Mouse (Mus musculus) E14TG2a.4 (cell line): ENCODE data around the gene Lyrm1.
A peak's percentile ranks its signal among the peaks of the same experiment; 100 is the strongest.

Source experiments
- H3K27me3 ChIP-seq: 2 replicates; pipeline ENCODE4 v1.6.1; 2014; ENCODE audit warnings: low read length, control low read depth; ENCODE audit not compliant: insufficient read depth
- H3K36me3 ChIP-seq: 2 replicates; pipeline ENCODE4 v1.6.1; 2014; ENCODE audit warnings: low read length, control low read depth; ENCODE audit not compliant: insufficient read depth
- H3K4me1 ChIP-seq: replicated peaks from 2 replicates; pipeline ENCODE4 v1.6.1; 2014; ENCODE audit warnings: low read depth, low read length, control low read depth
- H3K4me3 ChIP-seq: replicated peaks from 2 replicates; pipeline ENCODE4 v1.5.1; 2014; ENCODE audit warnings: mild to moderate bottlenecking, low read length
- H3K9me3 ChIP-seq: 2 replicates; pipeline ENCODE4 v1.6.1; 2014; ENCODE audit warnings: low read length, control low read depth
- CTCF ChIP-seq: conservative IDR thresholded peaks from 2 replicates; pipeline ENCODE4 v1.5.1; 2014; ENCODE audit warnings: low read length
- NANOG ChIP-seq: IDR thresholded peaks from 2 replicates; pipeline ENCODE4 v1.6.1; 2014; ENCODE audit warnings: borderline replicate concordance, low read length, mixed read lengths
- POU5F1 ChIP-seq: IDR thresholded peaks from 2 replicates; pipeline ENCODE4 v1.6.1; 2014; ENCODE audit warnings: low read length, borderline replicate concordance

The Lyrm1 gene

DNA sequence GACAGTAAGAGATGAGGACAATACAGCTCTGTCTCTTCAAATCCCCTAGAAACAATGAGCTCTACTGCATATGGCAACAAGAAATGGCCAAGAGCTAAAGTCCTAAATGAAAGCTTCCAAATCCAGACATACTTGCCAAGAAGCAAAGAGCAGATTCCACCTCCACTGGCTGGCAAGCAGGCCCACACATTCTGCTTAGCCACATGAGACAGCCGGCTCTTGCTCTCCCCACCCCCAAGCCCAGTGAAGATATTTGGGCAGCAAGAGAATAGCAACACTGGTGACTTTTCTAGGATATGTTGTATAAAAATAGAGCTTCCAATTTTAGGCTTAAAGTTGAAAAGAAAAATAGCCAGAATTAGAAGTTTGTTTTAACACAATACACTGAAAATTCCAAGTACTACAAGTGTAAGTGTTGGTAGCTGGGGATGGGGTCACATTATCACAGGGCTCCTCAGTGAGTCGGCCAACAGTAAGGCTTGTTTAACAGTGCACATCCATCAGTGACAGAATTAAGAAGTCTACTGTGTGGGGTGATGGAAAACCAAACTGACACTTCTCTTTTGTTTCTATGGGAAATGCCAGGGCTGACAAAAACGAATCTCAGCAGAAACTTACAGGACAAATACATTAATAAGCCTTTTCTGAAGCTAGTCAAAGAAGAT lies 19.8 kb upstream of the Lyrm1 start:
- Histone ChIP-seq H3K9me3 (no peaks in the 10 kb centered on the region), H3K4me3 (no peak overlapping the region), H3K27me3 (no peaks in the 10 kb centered on the region), H3K36me3 (peaks cover 49% of the 10 kb centered on the region), H3K4me1 (peaks cover 17% of the 10 kb centered on the region)
- TF ChIP-seq CTCF (no peak), NANOG (no peak)

DNA sequence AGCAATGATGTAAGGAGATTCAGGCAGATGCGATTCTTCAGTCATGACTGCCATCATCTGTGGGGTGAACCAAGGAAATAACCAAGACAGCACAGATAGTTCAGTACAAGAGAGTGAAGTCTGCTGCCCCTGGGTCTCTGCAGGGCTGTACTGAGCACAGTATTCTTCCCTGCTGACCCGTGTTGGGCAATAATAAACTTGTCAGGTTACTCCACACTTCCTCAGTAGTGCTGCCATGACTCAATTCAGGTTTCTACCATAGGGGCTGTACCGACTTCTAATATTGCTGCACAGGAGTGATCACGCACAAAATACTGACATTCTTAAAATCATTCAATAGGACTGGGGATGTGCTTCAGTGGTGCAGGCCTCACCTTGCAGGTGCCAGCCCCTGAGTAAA lies 16.5 kb upstream of the Lyrm1 start:
- TF ChIP-seq NANOG (no peak), CTCF (no peak), POU5F1 (no peak)
- peaks cover 7% of the 10 kb centered on the region; the same call in 1 of the 2 replicates for H3K4me1 ChIP-seq
- peaks cover 41% of the 10 kb centered on the region for H3K36me3 ChIP-seq
- no peaks in the 10 kb centered on the region for H3K27me3 ChIP-seq
- H3K9me3 ChIP-seq: no peaks in the 10 kb centered on the region
- no peak overlapping the region for H3K4me3 ChIP-seq

DNA sequence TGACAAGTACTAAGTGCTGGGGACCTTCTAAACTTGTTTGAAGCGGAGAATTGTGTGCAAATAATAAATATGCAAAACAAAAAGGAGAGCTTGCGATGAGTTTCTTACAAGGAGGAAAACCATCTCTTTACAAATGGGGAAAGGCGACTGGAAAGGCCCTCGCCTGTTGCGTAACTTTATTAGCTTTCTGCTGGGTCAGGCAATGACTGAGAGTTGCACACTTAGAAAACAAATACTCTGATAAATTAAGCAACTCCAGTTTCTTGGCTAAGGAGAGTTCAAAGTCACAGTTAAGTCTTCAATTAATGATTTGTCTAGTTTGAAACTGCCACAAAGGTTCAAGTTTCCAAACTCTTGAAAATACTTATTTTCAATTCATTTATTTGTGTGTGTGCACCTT lies 15.3 kb upstream of the Lyrm1 start:
- no peak overlapping the region for H3K4me3 ChIP-seq
- H3K36me3 ChIP-seq: peaks cover 33% of the 10 kb centered on the region
- no peaks in the 10 kb centered on the region for H3K27me3 ChIP-seq
- TF ChIP-seq POU5F1: no peak
- TF ChIP-seq CTCF: no peak
- no peak for TF ChIP-seq NANOG
- H3K9me3 ChIP-seq: no peaks in the 10 kb centered on the region
- H3K4me1 ChIP-seq: 0 out of 2 replicates have a peak, but pooled peaks cover 8% of the 10 kb centered on the region

DNA sequence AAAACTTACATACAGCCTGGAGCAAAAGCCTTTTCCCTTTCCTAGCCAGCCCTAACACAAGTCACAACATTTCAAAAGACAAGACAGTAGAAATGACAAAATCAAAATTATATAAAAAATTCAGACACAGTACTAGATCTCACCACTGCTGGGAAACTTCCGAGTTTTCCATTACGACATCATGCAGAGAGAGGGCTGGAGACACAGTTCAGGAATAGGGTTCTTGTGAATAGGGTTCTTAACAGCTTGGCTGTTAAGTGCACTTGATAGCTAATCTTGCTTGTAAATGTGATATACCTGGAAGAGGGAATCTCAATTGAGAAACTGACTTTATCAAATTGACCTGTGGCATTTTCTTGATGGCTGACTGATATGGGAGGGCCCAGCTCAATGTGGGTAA lies 14.4 kb upstream of the Lyrm1 start:
- no peak overlapping the region for H3K4me3 ChIP-seq
- H3K9me3 ChIP-seq: no peaks in the 10 kb centered on the region
- 0 out of 2 replicates have a peak, but pooled peaks cover 8% of the 10 kb centered on the region for H3K4me1 ChIP-seq
- no peaks in the 10 kb centered on the region for H3K27me3 ChIP-seq
- TF ChIP-seq NANOG (no peak), CTCF (no peak), POU5F1 (no peak)
- H3K36me3 ChIP-seq: peaks cover 28% of the 10 kb centered on the region

DNA sequence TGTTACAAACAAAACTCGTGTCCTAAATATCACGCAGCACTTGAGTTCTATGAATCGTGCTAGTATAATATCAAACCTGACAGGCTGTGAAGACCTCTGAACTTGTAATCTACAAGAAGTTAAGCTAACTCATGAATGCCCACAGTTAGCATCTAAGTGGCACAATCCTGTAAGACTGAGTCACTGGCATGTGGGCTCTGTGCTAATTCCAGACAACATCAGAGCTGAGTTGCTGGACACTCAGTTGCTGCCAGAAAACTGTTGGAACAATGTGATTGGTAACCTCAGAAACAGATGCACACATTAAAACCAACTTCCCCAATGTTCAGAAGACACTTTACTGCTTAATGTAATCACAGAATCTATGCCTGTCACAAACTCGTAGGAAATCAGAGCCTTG lies 7.8 kb upstream of the Lyrm1 start:
- Histone ChIP-seq H3K27me3 (no peaks in the 10 kb centered on the region), H3K36me3 (peaks cover 7% of the 10 kb centered on the region), H3K4me3 (no peak overlapping the region), H3K4me1 (peaks cover 36% of the 10 kb centered on the region), H3K9me3 (no peaks in the 10 kb centered on the region)
- no peak for TF ChIP-seq NANOG
- TF ChIP-seq CTCF: no peak
- no peak for TF ChIP-seq POU5F1

DNA sequence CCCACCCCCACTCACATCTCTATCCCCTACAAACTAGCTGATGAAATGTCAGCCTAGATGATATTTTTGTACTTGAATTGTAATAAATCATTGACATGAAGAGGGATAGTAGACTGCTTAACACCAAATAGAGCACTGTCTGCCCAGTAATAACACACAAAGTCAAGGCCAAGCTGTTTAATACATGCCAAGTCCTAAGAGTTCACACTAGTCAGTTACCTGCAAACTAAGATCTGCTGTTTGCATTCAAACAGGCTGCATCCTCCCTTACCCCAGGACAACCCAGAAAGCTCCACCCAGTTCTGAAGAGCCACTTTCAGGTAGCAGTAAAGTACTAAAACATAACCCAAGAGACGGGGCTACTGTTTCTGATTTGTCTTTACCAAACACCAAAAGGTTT lies 3.5 kb upstream of the Lyrm1 start:
- Histone ChIP-seq H3K27me3 (no peaks in the 10 kb centered on the region), H3K4me1 (peaks cover 62% of the 10 kb centered on the region), H3K36me3 (peaks cover 6% of the 10 kb centered on the region), H3K4me3 (no peak overlapping the region), H3K9me3 (no peaks in the 10 kb centered on the region)
- TF ChIP-seq CTCF: no peak

DNA sequence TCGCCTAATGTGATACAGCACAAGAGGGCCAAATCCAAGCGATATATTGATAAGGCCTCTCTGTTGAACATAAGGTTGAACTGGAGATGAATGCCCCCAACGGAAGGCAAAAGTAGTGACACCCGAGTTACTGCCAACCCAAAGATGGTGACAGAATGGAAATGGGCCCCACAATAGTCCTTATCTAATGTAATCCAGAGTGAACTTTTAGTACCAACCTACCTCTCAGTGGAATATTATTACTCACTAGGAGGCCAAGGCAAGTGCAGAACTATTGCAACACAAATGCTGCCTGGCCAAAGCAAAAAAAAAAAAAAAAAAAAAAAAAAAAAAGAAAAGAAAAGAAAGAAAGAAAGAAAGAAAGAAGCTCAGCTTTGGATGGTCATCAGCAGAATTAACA lies 2.9 kb upstream of the Lyrm1 start:
- Histone ChIP-seq H3K27me3 (no peaks in the 10 kb centered on the region), H3K4me1 (peaks cover 67% of the 10 kb centered on the region), H3K9me3 (no peaks in the 10 kb centered on the region), H3K36me3 (peaks cover under 1% of the 10 kb centered on the region; the same call in 1 of the 2 replicates), H3K4me3 (no peak overlapping the region)
- TF ChIP-seq CTCF: no peak
- no peak for TF ChIP-seq NANOG
- no peak for TF ChIP-seq POU5F1

DNA sequence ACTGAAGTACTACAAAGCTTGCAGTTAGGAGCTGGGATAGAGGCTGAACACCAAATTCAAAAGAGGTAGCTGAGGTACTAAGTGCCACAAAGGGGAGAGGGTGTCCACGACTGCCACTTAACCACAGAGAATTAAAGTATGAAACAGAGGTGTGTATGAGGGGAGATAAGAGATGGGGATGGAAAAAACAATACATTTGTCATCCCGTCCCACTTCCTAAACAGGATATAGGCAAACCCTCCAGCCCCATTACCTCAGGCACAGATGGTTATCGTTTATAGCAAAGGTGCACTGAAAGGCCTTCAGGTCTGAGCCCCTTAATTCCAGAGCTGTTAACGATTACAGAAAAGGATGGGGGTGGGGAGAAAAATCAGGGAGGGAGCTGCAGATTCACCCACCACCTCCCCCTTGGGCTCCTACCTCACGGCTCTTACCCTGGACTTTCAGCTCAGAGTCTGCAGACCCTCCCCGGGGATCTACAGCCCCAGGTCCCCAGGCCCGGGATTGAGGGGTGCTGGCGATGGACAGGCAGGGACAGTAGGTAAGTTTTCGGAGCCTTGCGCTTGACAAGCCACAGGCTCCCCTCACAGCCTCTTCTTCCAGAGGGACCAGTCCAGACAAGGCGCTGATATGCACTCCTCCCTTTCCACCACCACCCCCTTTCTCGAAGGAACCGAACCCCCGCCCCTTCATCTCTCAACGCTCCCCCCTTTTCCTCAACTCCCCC lies 680 bp upstream of the Lyrm1 start:
- Histone ChIP-seq H3K4me3 (peak overlapping the region; percentile 94), H3K4me1 (peaks cover 86% of the 10 kb centered on the region), H3K9me3 (no peaks in the 10 kb centered on the region), H3K36me3 (no peaks in the 10 kb centered on the region), H3K27me3 (no peaks in the 10 kb centered on the region)
- no peak for TF ChIP-seq CTCF
- no peak for TF ChIP-seq POU5F1
- no peak for TF ChIP-seq NANOG

DNA sequence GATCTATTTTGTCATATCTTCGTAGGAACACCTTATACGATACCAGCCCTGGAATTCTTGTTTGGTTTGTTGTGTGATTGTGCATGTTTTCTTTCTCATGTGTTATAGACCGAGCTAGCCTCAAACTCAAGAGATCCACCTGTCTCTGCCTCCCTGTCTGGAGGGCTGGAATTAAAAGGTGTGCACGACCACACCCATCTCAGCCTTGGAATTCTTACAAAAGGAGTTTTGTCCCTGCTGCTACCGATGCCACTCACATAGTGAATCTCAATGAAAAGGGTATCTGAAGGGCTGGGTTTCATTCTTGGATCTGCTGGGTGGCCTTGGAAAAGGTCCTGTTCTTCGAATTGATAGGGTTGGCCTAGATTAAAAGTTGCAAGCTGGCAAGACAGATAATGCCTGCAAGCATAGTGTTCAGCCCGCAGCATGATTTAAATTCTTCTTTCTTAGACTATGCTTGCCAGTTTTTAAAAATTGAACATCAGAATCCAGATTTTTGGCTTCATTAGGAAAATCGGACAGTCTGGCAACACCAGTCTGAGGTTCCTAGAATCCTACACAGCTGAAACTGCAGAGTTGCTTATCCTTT lies 2.0 kb downstream of the Lyrm1 start:
- H3K9me3 ChIP-seq: no peaks in the 10 kb centered on the region
- no peaks in the 10 kb centered on the region for H3K27me3 ChIP-seq
- H3K4me1 ChIP-seq: peaks cover 74% of the 10 kb centered on the region
- peak overlapping the region; percentile 94 for H3K4me3 ChIP-seq
- H3K36me3 ChIP-seq: no peaks in the 10 kb centered on the region
- TF ChIP-seq NANOG (0 out of 2 replicates have a peak, but pooled peaks have one; percentile 20), CTCF (no peak), POU5F1 (no peak)
